Mouse (Mus musculus) liver, adult 2 months (tissue): ENCODE measurements around the gene Nod2. TPM values are rescaled to one million over a fixed set of nuclear protein-coding genes. Genes with fewer than 3 reads are reported as not detected.

Experiments used
- DNase-seq: peaks from one replicate; pipeline ENCODE4 v3.0.0-alpha.2; 2011; ENCODE audit warnings: low read depth, low spot score; ENCODE audit errors: extremely low read depth
- H3K27ac ChIP-seq: fragments of 200-500 bp; replicated peaks from 2 replicates; pipeline ENCODE4 v1.5.1; 2012; ENCODE audit warnings: low read depth, mild to moderate bottlenecking, control low read depth, inconsistent platforms, low read length; ENCODE audit not compliant: insufficient read depth
- H3K27me3 ChIP-seq: fragments of 200-500 bp; 2 replicates; pipeline ENCODE4 v1.6.1; 2012; ENCODE audit warnings: mild to moderate bottlenecking, moderate library complexity, low read length, inconsistent platforms; ENCODE audit not compliant: control insufficient read depth, insufficient read depth
- H3K36me3 ChIP-seq: fragments of 200-500 bp; 2 replicates; pipeline ENCODE4 v1.6.1; 2012; ENCODE audit warnings: low read length, inconsistent platforms; ENCODE audit not compliant: control insufficient read depth, insufficient read depth
- H3K4me1 ChIP-seq: fragments of 200-500 bp; 2 replicates; pipeline ENCODE4 v1.6.1; 2011; ENCODE audit warnings: low read length; ENCODE audit not compliant: control insufficient read depth, insufficient read depth
- H3K4me3 ChIP-seq: fragments of 200-500 bp; 2 replicates; pipeline ENCODE4 v1.5.1; 2011; ENCODE audit warnings: low read depth, mild to moderate bottlenecking, control low read depth, low read length, moderate library complexity; ENCODE audit not compliant: insufficient read depth
- H3K79me2 ChIP-seq: fragments of 200-500 bp; 2 replicates; pipeline ENCODE4 v1.6.1; 2012; ENCODE audit warnings: inconsistent platforms, mild to moderate bottlenecking, low read length, moderate library complexity; ENCODE audit not compliant: control insufficient read depth, insufficient read depth
- H3K9ac ChIP-seq: fragments of 200-500 bp; 2 replicates; pipeline ENCODE4 v1.6.1; 2012; ENCODE audit warnings: low read depth, mild to moderate bottlenecking, control low read depth, inconsistent platforms, low read length
- CTCF ChIP-seq: fragments of 200-500 bp; IDR thresholded peaks from 2 replicates; pipeline ENCODE4 v1.5.1; 2011; ENCODE audit warnings: low read depth, low read length, control low read depth
- POLR2A ChIP-seq: fragments of 200-500 bp; IDR thresholded peaks from 2 replicates; pipeline ENCODE4 v1.6.1; 2011; ENCODE audit warnings: low read length, control low read depth; ENCODE audit not compliant: insufficient read depth; ENCODE audit errors: extremely low read depth
- WGBS: fragments of 180-500 bp; shearing (Covaris S2); methylation state at CpG from one replicate; pipeline ENCODE4 v1.1.7; 2018; 5-methylcytosine and 5-hydroxymethylcytosine counted together
- polyA plus RNA-seq: library from polyadenylated mRNA; depleted of rRNA; stranded (reverse); fragments of >200 nt; gene quantifications from 2 replicates; pipeline ENCODE4 v1.2.3, GENCODE M21; 2012
- total RNA-seq: library from RNA; depleted of rRNA; stranded (reverse); fragments of >200 nt; gene quantifications from 2 replicates; pipeline ENCODE4 v1.2.3, GENCODE M21; 2014

Nod2 gene
- total and polyA plus RNA-seq, 2 experiments: 0.09 to 0.18 TPM

- H3K27ac ChIP-seq: peak within 1 kb of the TSS; percentile 39; the same call in 1 of the 2 replicates
- TF ChIP-seq POLR2A: no peak
- no peak for TF ChIP-seq CTCF
- peaks cover 5% of the 10 kb centered on the region; the same call in 1 of the 2 replicates for H3K4me1 ChIP-seq
- H3K9ac ChIP-seq: peak within 1 kb of the TSS; percentile 29; the same call in 1 of the 2 replicates
- peak within 1 kb of the TSS; percentile 45 for H3K4me3 ChIP-seq
- H3K36me3 ChIP-seq: no peaks in the 10 kb centered on the region
- DNase-seq: peak; percentile 38
- no peaks in the 10 kb centered on the region for H3K27me3 ChIP-seq
- H3K79me2 ChIP-seq: no peaks in the 10 kb centered on the region
- 56% methylated on average over 14 of the region's 14 CpGs for WGBS
Measured at GRCm38 (mm10) chr8:88635474-88636397, 11.4 kb upstream of the Nod2 start, which contains the start of gene Snx20. TSS of gene Snx20 (minus strand) at chr8:88636128.

- no peaks in the 10 kb centered on the region for H3K79me2 ChIP-seq
- DNase-seq: no peak
- H3K36me3 ChIP-seq: no peaks in the 10 kb centered on the region
- no peak for TF ChIP-seq POLR2A
- H3K4me3 ChIP-seq: no peak overlapping the region
- peaks cover 5% of the 10 kb centered on the region; the same call in 1 of the 2 replicates for H3K4me1 ChIP-seq
- 82% methylated on average over 9 of the region's 9 CpGs for WGBS
- H3K27me3 ChIP-seq: no peaks in the 10 kb centered on the region
- no peak overlapping the region for H3K27ac ChIP-seq
- no peak overlapping the region for H3K9ac ChIP-seq
Measured at GRCm38 (mm10) chr8:88637092-88638000, 9.8 kb upstream of the Nod2 start.

GRCm38 (mm10) chr8:88638908-88639307 lies 8.2 kb upstream of the Nod2 start:
- no peaks in the 10 kb centered on the region for H3K27me3 ChIP-seq
- no peak overlapping the region for H3K27ac ChIP-seq
- no peak for DNase-seq
- H3K4me1 ChIP-seq: peaks cover 3% of the 10 kb centered on the region; the same call in 1 of the 2 replicates
- WGBS: 99% methylated on average over 3 of the region's 3 CpGs
- H3K36me3 ChIP-seq: no peaks in the 10 kb centered on the region
- H3K4me3 ChIP-seq: no peak overlapping the region
- no peaks in the 10 kb centered on the region for H3K79me2 ChIP-seq
- H3K9ac ChIP-seq: no peak overlapping the region
- no peak for TF ChIP-seq CTCF
- TF ChIP-seq POLR2A: no peak

- 68% methylated on average over 5 of the region's 5 CpGs for WGBS
- Histone ChIP-seq H3K79me2 (no peaks in the 10 kb centered on the region), H3K4me3 (no peak overlapping the region), H3K9ac (no peak overlapping the region), H3K27me3 (peaks cover under 1% of the 10 kb centered on the region; the same call in 1 of the 2 replicates), H3K27ac (no peak overlapping the region), H3K36me3 (no peaks in the 10 kb centered on the region), H3K4me1 (peaks cover 3% of the 10 kb centered on the region; the same call in 1 of the 2 replicates)
- DNase-seq: peak; percentile 73
- TF ChIP-seq CTCF (no peak), POLR2A (no peak)
Measured at GRCm38 (mm10) chr8:88642734-88643564, 4.2 kb upstream of the Nod2 start.

GRCm38 (mm10) chr8:88648322-88648721 lies 1.2 kb downstream of the Nod2 start:
- H3K4me3 ChIP-seq: no peak overlapping the region
- H3K36me3 ChIP-seq: no peaks in the 10 kb centered on the region
- H3K4me1 ChIP-seq: peaks cover 7% of the 10 kb centered on the region; the same call in 1 of the 2 replicates
- no peak for TF ChIP-seq CTCF
- no peak for TF ChIP-seq POLR2A
- H3K9ac ChIP-seq: no peak overlapping the region
- H3K79me2 ChIP-seq: no peaks in the 10 kb centered on the region
- no peak for DNase-seq
- peaks cover 2% of the 10 kb centered on the region; the same call in 1 of the 2 replicates for H3K27me3 ChIP-seq
- H3K27ac ChIP-seq: no peak overlapping the region
